In the genomic region with DNA sequence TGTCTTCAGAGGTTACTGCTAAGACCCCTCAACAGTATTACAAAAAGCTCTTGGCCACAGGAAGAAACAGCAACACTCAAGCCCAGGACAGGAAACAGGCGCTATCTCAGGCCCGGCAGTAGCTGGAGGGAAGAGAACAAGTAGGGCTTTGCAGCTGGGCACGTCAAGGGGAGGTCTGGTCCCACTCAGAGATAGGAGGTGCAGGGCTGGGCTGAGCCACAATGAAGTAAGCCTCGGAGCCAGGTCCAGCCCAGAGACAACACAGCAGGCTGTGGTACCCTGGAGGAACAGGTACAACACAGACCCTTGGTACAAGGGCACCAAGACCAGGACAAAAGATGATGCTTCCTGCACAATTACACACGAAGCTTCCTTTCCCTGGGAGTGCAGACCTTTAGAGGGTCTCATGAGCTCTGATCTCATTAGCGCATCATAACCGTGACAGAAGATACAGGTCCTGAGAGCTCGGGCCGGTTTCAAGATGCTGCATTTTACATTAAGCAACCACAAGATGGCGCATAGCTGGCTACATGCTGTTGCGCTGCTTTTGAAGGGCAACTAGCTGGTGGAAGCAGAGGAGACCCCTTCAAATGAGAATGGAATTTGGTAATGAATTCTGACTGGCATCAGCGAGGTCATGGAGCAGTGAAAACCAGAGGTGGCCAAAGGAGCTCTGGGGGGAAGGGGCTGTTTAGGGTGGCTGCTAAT, we compare ENCODE assay signal across 9 mouse cellular contexts. TPM values are rescaled to one million over a fixed set of nuclear protein-coding genes. Genes with fewer than 3 reads are reported as not detected.
A peak's percentile ranks its signal among the peaks of the same experiment; 100 is the strongest.
DNase-seq lines count a peak whose midpoint lies in the region; ATAC-seq and TF ChIP-seq lines count a peak whose summit lies in the region.
"Had no signal": no experiment of that assay in that cellular context is flagged by ENCODE, and none has a peak within 500 bp of the region (broad histone marks: within the 10 kb centered on the region; RNA-seq: fewer than 3 reads in every experiment).

No protein-coding gene starts in this region.

- no peak overlapping the region for H3K4me2 ChIP-seq in forebrain, embryonic 14.5 days (ENCODE audit: low read length)
- no peak overlapping the region for H3K4me2 ChIP-seq in forebrain, embryonic 12.5 days
- H3K4me2 ChIP-seq: stomach, embryonic 15.5 days had no signal

- no peak overlapping the region for H3ac ChIP-seq in C2C12 (ENCODE audit: control insufficient read depth, insufficient read length, low read depth)

- H3K79me3 ChIP-seq in C2C12 (ENCODE audit: low read depth): peaks cover 48% of the 10 kb centered on the region

- peak; percentile 44 for TF ChIP-seq CTCF in C2C12 (IDR thresholded peaks at IDR 0.05; ENCODE audit: control insufficient read depth, insufficient read depth, insufficient read length)

- peak; percentile 83 for DNase-seq in forebrain, embryonic 14.5 days (ENCODE audit: low spot score)
- peak; percentile 71 to 76 for DNase-seq in cerebellum, postnatal 14 days
- DNase-seq in lung, postnatal 36 days: peak; percentile 62
- DNase-seq in thymus, postnatal 0 days (ENCODE audit: low spot score): peak; percentile 66
- DNase-seq in left cerebral cortex, postnatal 10 days (ENCODE audit: extremely low spot score in 1 of 2, low spot score in 2 of 2): no peak

- peaks cover 99% of the 10 kb centered on the region for H3K79me2 ChIP-seq in C2C12 (ENCODE audit: control insufficient read depth, insufficient read depth)

- H3K27me3 ChIP-seq in forebrain, embryonic 14.5 days (replicated peaks; ENCODE audit: control insufficient read depth, insufficient read depth, low read length): no peaks in the 10 kb centered on the region
- H3K27me3 ChIP-seq in forebrain, embryonic 12.5 days: no peaks in the 10 kb centered on the region
- H3K27me3 ChIP-seq in C2C12 (ENCODE audit: control insufficient read depth, insufficient read depth, insufficient read length): no peaks in the 10 kb centered on the region
- H3K27me3 ChIP-seq: stomach, embryonic 15.5 days had no signal

- H3K4me1 ChIP-seq in forebrain, embryonic 14.5 days (ENCODE audit: control insufficient read depth, insufficient read depth, low read length): 0 out of 2 replicates have a peak, but pooled peaks cover 6% of the 10 kb centered on the region
- H3K4me1 ChIP-seq in forebrain, embryonic 12.5 days: peaks cover 40% of the 10 kb centered on the region

- no peak overlapping the region for H3K9ac ChIP-seq in forebrain, embryonic 14.5 days (ENCODE audit: low read length)
- H3K9ac ChIP-seq in forebrain, embryonic 12.5 days: no peak overlapping the region
- H3K9ac ChIP-seq: stomach, embryonic 15.5 days had no signal

- intact Hi-C loops in left cerebral cortex, postnatal 10 days (cut with DNase I): no loop called here

- no peak overlapping the region for H3K27ac ChIP-seq in forebrain, embryonic 14.5 days (ENCODE audit: low read depth, low read length)
- H3K27ac ChIP-seq in forebrain, embryonic 12.5 days: no peak overlapping the region
- H3K27ac ChIP-seq: stomach, embryonic 15.5 days had no signal

- no peaks in the 10 kb centered on the region for H3K9me3 ChIP-seq in forebrain, embryonic 14.5 days (replicated peaks; ENCODE audit: control insufficient read depth, low read length)
- no peaks in the 10 kb centered on the region for H3K9me3 ChIP-seq in forebrain, embryonic 12.5 days
- H3K9me3 ChIP-seq: stomach, embryonic 15.5 days had no signal

- H3K36me3 ChIP-seq in forebrain, embryonic 14.5 days (ENCODE audit: control insufficient read depth, insufficient read depth, low read length): no peaks in the 10 kb centered on the region
- H3K36me3 ChIP-seq in forebrain, embryonic 12.5 days (replicated peaks): peaks cover 4% of the 10 kb centered on the region; the same call in 1 of the 2 replicates
- no peaks in the 10 kb centered on the region for H3K36me3 ChIP-seq in C2C12 (ENCODE audit: control insufficient read depth, insufficient read depth)
- H3K36me3 ChIP-seq: stomach, embryonic 15.5 days had no signal

- WGBS in forebrain, embryonic 14.5 days: 49% methylated on average over 12 of the region's 12 CpGs
- WGBS in forebrain, embryonic 12.5 days: 46% methylated on average over 12 of the region's 12 CpGs

- no peak for ATAC-seq in forebrain, embryonic 14.5 days
- no peak for ATAC-seq in forebrain, embryonic 12.5 days (ENCODE audit: low FRiP score)
- peak; percentile 56 to 65; a peak in 3 of 4 replicates for ATAC-seq in hematopoietic stem cell, adult 5-6 weeks (replicated peaks in 1 of 2; ENCODE audit: insufficient read depth in 1 of 2, low FRiP score in 2 of 2, low TSS enrichment in 1 of 2, low read depth in 1 of 2, poor library complexity in 2 of 2, severe bottlenecking in 2 of 2)

- H3K4me3 ChIP-seq in forebrain, embryonic 14.5 days (ENCODE audit: low read depth, low read length): no peak overlapping the region
- no peak overlapping the region for H3K4me3 ChIP-seq in forebrain, embryonic 12.5 days (replicated peaks)
- H3K4me3 ChIP-seq in C2C12 (ENCODE audit: insufficient read depth, poor library complexity, severe bottlenecking): no peak overlapping the region
- H3K4me3 ChIP-seq: stomach, embryonic 15.5 days had no signal

TF ChIP-seq in C2C12, 6 proteins besides CTCF, POLR2A, EP300 and RAD21:
- TF ChIP-seq MYOG (IDR thresholded peaks at IDR 0.05; ENCODE audit: control insufficient read depth, extremely low read depth, insufficient read length): no peak
- no peak for TF ChIP-seq MYOD1 (IDR thresholded peaks at IDR 0.05; ENCODE audit: control insufficient read depth, insufficient read length, low read depth)
- TF ChIP-seq USF1 (IDR thresholded peaks at IDR 0.05; ENCODE audit: low read depth): no peak

RNA-seq across cellular contexts. Expression of a gene that starts 23.6 kb away (rescaled TPM):
- polyA plus RNA-seq in forebrain, embryonic 14.5 days (2014; fragmentation: Nextera tagmentation; extraction: Ambion mirVana): 2.2 and 2.7 TPM in 2 replicates
- polyA plus RNA-seq in forebrain, embryonic 12.5 days (2016; fragmentation: Nextera tagmentation; extraction: Ambion mirVana): 2.0 and 3.3 TPM in 2 replicates
- polyA plus RNA-seq in C2C12 (2012; fragmentation: generic; extraction: Trizol): 11.3 TPM
- 3.3 and 19.6 TPM in 2 replicates for total RNA-seq in hematopoietic stem cell, adult 5-6 weeks (2017)
- polyA plus RNA-seq in thymus, postnatal 0 days (2015; fragmentation: Nextera tagmentation; extraction: Ambion mirVana): 13.7 and 14.8 TPM in 2 replicates
- total RNA-seq in left cerebral cortex, postnatal 10 days (2021): 1 to 10 TPM; 4.3 to 5.2 TPM

RNA-seq across cellular contexts. Expression of a gene that starts 26.9 kb away (rescaled TPM):
- polyA plus RNA-seq in forebrain, embryonic 14.5 days (2014; fragmentation: Nextera tagmentation; extraction: Ambion mirVana): 16.7 and 20.7 TPM in 2 replicates
- polyA plus RNA-seq in forebrain, embryonic 12.5 days (2016; fragmentation: Nextera tagmentation; extraction: Ambion mirVana): 12.5 and 17.3 TPM in 2 replicates
- 23.1 TPM for polyA plus RNA-seq in C2C12 (2012; fragmentation: generic; extraction: Trizol)
- 8.4 and 8.9 TPM in 2 replicates for total RNA-seq in hematopoietic stem cell, adult 5-6 weeks (2017)
- polyA plus RNA-seq in thymus, postnatal 0 days (2015; fragmentation: Nextera tagmentation; extraction: Ambion mirVana): 6.4 and 6.8 TPM in 2 replicates
- total RNA-seq in left cerebral cortex, postnatal 10 days (2021): 100 to 1,000 TPM; 136 to 140 TPM

RNA-seq across cellular contexts. Expression of a gene that starts 31.9 kb away (rescaled TPM):
- 0.36 TPM in 1 of 2 replicates, not detected in the other for polyA plus RNA-seq in forebrain, embryonic 14.5 days (2014; fragmentation: Nextera tagmentation; extraction: Ambion mirVana)
- polyA plus RNA-seq in forebrain, embryonic 12.5 days (2016; fragmentation: Nextera tagmentation; extraction: Ambion mirVana): 0.24 TPM in 1 of 2 replicates, not detected in the other
- polyA plus RNA-seq in C2C12 (2012; fragmentation: generic; extraction: Trizol): not detected
- total RNA-seq in hematopoietic stem cell, adult 5-6 weeks (2017): not detected in 2 replicates
- polyA plus RNA-seq in thymus, postnatal 0 days (2015; fragmentation: Nextera tagmentation; extraction: Ambion mirVana): not detected in 2 replicates
- total RNA-seq in left cerebral cortex, postnatal 10 days (2021): 1 to 10 TPM; 1.0 to 1.6 TPM

Comparison
In these comparisons a context has a peak if more than half of its experiments do, and no peak if none do; other contexts are left out.
1. ATAC-seq: peak in hematopoietic stem cell, adult 5-6 weeks (2 of 2); none in forebrain, embryonic 14.5 days (single experiment) and forebrain, embryonic 12.5 days (single experiment).
2. DNase-seq: peak in forebrain, embryonic 14.5 days (single experiment), cerebellum, postnatal 14 days (2 of 2), lung, postnatal 36 days (single experiment) and thymus, postnatal 0 days (single experiment); none in left cerebral cortex, postnatal 10 days (0 of 2).